Mouse (Mus musculus) fat pad, adult 2 months (tissue): ENCODE results near the gene Dlgap3.
A peak's percentile ranks its signal among the peaks of the same experiment; 100 is the strongest.

Experiments
- DNase-seq: peaks from one replicate; pipeline ENCODE4 v3.0.0-alpha.2; 2011; ENCODE audit warnings: low read depth, low spot score; ENCODE audit errors: extremely low read depth

The Dlgap3 gene

GRCm38 (mm10) chr4:127168914-127169345, at the start of gene Dlgap3:
TSS of gene Dlgap3 (plus strand) at chr4:127169204.
- DNase-seq, result no peak

GRCm38 (mm10) chr4:127123391-127123790, 45.6 kb upstream of the Dlgap3 start, which contains the start of gene Tmem35b:
TSS of gene Tmem35b (plus strand) at chr4:127123691.
- DNase-seq, result no peak

GRCm38 (mm10) chr4:127124331-127124730, 44.7 kb upstream of the Dlgap3 start:
- DNase-seq, result no peak

- peak; percentile 51 for DNase-seq
Measured at GRCm38 (mm10) chr4:127125834-127126463, 43.1 kb upstream of the Dlgap3 start.

DNA sequence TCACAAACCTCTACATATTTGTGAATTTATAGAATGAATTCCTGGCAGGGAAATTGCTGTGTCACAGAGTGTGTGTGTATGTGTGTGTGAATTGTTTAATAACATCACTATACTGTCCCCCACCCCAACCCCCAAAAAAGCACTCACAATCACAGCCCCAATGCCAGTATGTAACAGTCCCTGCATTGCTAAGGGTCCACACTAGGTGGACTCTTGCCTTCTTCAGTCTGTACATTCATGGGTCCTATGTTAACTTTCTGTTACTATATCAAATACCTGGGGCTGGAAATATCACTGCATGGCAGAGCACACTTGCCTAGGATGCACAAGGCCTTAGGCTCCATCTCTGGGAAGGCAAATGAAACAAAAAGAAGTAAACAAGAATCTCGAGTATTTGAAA, 34.3 kb upstream of the Dlgap3 start:
- DNase-seq, result no peak

- no peak for DNase-seq
Measured at GRCm38 (mm10) chr4:127137591-127137990, 31.4 kb upstream of the Dlgap3 start.

- DNase-seq, result no peak
Measured at GRCm38 (mm10) chr4:127138486-127138885, 30.5 kb upstream of the Dlgap3 start.

DNA sequence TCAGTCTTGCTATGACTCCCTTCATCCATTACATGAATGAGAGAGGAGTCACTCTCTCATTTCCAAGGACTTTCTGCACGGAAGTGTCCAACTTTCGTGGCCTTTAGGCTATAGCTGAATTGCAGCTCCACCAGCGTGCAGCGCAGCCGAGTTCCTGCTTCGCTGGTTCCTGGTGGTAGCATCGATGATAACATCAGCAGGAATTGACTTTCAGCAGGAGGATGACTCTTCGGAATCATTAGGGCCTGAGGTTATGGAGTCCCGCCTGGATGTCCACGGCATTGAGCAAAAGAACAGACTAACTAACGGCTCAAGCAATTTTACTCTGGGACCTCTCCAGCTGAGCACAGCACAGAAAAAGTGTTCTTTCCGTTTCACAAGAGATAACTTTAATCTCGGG, 19.0 kb upstream of the Dlgap3 start:
- DNase-seq, result no peak

DNA sequence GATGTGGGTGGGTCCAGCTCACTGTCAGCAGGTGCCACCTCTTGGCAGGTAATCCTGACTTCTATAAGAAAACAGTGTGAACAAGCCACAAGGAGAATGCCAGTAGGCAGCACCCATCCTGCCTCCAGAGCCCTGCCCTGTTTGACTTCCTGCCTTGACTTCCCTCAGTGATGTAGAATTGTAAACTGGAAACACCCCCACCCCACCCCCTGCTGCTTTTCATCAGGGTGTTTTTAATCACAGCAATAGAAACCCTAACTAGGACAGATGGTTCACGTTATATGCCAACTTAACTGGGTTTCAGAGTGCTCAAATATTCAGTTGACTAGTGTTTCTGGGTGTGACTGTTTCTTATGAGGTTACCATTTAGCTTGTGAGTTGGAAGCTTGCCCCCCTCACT, 15.7 kb upstream of the Dlgap3 start:
- no peak for DNase-seq

DNA sequence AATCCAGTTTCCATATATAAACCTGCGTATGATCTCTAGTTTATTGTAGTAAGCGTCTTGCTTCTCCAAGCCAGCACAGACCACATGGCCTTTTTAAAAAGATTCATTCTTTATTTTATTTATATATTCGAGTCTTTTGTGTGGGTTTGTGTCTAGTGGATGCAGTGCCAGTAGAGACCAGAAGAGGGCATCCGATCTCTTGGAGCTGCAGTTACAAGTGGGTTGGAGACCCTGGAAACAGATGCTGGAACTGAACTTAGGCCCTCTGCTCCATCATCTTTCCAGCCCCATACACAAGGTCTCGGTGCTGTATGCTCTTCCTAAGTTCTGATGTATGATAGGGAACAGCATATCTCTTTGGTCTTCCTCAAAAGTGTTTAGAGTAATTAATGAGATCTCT, 13.2 kb upstream of the Dlgap3 start:
- no peak for DNase-seq

- no peak for DNase-seq
Measured at GRCm38 (mm10) chr4:127157746-127158145, 11.3 kb upstream of the Dlgap3 start.

GRCm38 (mm10) chr4:127163926-127164325, 5.1 kb upstream of the Dlgap3 start:
- no peak for DNase-seq

- no peak for DNase-seq
Measured at GRCm38 (mm10) chr4:127167096-127167495, 1.9 kb upstream of the Dlgap3 start.

- no peak for DNase-seq
Measured at GRCm38 (mm10) chr4:127167731-127168130, 1.3 kb upstream of the Dlgap3 start.

DNA sequence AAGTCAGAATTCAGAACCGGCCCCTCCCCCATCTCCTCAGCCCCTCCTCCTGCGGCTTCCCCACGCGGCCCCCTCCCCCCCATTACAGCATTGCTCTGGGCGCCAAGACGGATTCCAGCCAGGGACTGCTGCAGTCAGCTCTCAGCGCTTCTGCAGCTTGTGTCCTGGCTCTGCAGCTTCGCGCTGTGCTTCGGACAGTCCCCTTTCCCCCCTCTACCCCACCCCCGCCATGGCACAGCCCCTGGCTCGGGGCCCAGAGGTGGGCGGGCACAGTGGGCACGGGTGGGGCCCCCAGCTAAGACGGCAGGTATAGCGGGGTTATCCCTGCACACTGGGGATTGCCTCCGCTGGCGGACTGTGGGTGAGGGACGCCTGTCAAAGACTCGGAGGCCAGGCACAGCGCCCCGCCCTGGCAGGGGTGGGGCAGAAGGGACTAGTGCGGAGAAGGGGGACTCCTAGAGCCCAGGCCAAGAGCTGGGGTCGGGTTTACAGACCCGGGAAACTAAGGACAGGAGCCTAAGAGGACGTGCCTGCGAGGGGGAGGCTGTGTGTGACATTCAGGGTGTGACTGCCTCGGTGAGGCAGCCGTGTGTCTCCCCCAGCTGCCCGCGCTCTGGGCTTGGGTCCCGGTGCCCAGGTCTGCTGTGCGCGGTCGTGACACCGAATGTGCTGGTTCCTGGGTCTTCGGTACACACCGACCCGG, 642 bp upstream of the Dlgap3 start:
- no peak for DNase-seq

DNA sequence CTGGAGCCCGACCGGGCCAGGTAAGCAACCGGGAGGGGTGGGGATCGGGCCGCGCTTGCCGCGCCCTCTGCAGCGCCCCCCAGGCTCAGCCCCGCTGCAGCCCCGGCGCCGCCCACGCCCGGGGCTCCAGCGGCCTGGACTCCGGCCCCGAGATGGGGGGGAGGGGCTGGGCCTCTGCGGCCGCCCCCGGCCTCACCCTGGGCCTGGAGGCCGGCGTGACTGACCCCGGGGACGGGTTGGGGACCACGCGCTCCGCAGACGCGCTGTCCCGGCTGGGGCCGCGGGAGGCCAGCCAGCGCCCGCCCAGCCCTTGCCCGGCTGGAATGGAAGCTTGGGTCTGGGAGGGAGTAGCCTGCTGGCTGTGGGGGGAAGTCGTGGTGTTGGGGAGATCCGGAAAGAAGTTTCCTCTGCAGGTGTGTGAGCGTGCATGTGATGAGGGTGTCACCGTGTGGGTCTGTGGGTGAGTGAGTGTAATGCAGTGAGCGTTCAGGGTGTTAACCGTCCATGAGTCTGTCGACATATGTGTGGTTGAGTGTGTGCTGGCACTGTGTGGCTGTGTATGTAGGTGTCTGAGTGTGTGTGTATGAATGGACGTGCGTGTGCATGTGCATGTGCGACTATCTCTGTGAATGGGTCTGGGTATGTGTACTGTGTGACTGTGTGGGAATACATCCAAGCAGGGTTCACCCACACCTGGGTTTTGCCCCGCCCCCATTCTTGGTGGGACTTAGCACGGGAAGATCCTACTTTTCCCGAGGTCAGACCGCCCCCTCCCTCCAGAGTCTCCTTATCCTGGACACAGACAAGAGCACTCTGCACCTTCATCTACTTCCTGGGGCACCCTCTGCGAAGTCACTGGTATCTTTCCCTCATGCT, 580 bp downstream of the Dlgap3 start:
- DNase-seq, result no peak

GRCm38 (mm10) chr4:127170866-127171265, 1.9 kb downstream of the Dlgap3 start:
- DNase-seq, result no peak

DNA sequence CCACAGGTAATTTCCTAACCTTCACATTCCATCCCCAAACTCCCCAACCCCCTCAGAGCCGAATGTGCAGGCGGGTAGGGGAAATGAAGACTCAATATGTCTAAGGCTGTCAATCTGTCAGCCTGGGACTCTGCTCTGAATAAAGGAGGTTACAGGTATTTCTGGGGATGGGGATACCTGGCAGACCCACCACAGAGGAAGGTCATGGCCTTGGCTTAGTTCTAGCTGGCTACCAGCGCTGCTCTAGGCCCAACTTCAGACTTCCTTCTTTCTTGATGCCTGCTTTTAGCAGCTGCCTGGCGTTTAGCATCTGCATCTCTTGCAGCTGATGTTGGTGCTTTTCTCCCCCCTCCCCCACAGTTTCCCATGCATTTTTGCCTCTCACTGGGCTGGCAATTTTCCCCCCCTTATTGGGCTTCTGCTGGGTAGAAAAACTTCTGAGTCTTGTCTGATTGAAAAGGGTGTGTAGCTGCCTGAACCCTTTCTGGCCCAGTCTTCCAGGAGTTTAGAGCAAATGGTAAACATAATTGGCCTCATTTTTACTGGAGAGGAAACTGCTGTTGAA, 2.4 kb downstream of the Dlgap3 start:
- DNase-seq, result no peak

- no peak for DNase-seq
Measured at GRCm38 (mm10) chr4:127172119-127172518, 3.1 kb downstream of the Dlgap3 start.

DNA sequence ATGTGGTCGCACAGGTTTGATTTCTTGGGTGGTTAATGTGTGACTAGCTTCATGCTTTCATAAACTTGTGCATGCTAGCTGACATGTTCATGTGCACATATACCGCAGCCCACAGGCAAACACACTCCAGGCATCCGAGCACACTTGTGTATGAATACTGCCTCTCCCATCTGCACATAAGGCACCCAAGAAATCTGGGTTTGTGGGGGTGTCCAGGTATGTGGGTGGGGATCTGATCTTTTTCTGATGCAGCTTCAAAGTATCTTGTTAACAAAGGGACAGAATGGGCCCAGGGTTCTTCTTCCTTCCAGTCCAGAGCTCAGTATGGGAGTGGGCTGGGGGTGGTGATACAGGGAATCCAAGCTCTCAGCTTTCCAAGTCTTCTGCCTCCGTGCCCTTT, 3.6 kb downstream of the Dlgap3 start:
- DNase-seq, result no peak

DNA sequence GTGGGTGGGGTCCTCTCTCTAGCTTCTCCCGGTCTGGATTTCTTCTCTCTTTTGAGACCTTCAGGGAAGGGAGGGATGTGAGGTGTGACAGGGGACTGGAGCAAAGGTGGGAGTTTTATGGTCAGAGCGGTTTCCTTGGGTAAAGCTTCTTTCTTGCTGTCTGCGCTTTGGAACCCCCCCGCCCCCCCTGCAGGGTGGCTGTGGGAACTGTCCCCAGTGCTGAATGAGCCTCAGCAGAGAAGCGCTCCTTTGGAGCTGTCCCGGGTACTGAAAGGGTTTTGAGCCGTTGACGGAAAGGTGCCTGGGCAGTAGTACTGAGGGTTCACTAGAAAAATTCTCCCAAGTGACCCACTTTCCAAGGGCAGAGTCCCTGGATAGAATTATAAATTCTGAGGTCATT, 4.5 kb downstream of the Dlgap3 start:
- DNase-seq, result no peak
